Mouse (Mus musculus) lung, postnatal 25 days (tissue): ENCODE data around the gene Ipo5.

ENCODE experiments used
- DNase-seq: peaks from one replicate; pipeline ENCODE4 v3.0.0; 2022; ENCODE audit warnings: low spot score

The Ipo5 gene

DNA sequence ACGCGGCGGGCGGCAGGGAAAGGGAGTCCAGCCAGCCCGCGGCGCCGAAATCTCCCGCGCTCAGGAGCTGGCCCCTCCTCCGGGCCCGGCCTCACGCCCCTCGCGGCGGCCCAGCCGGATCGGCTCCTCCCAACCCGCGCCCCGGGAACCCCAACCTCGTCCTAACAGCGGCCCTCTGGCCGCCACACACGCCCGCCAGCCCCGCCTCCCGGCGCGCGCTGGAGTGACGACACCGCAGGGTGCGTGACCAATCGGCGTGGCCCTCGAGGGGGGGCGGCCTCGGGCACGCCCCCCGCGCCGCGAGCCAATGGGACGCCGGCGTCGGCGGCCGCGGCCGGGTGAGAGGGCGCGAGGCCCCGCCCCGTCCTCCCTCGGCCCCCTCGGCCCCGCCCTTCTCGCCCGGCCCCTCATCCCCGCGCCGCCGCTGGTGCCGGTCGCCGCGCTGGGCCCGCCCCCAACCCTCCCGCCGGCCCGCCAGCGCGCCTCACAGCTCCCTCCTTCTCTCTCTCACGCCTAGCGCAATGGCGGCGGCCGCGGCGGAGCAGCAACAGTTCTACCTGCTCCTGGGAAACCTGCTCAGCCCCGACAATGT lies at the start of gene Ipo5:
Gene Ipo5 (plus strand): TSS at position 492 of the 592 bp plus-strand sequence.
- DNase-seq, result peak; percentile 96

GRCm38 (mm10) chr14:120863205-120863604 lies 47.8 kb upstream of the Ipo5 start:
- DNase-seq, result no peak

DNA sequence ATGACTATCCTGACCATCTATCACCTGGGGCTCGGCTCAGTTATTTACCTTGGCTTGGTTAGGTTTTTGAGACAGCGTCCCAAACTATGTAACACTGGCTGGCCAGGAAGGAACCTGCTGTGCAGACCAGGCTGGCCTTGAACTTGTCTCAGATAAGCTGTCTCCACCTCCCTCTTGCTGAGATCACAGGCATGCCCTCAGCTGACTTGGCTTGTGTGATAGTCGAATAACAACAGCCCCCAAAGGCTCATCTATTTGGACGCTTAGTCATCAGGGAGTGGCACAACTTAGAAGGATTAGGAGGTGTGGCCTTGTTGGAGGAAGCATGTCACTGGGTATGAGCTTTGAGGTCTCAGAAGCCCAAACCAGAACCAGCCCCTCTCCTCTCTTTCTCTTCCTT lies 46.1 kb upstream of the Ipo5 start:
- DNase-seq, result no peak

DNA sequence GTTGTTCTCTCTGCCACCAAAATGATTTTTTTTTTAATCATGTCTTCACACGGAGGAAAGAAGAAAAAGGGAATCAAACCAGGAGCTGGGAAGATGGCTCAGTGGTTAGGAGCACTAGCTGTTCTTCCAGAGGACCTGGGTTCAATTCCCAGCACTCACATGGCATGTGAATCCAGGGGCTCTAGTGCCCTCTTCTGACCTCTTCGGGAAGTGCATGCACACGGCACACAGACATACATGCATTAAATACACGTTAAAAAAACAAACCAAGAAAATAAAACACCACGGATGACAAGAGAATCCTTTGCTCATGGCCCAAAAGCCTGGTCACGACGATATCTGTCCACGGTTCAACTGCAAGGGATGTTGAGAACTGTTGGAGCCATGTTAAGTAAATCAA lies 44.5 kb upstream of the Ipo5 start:
- DNase-seq, result no peak

DNA sequence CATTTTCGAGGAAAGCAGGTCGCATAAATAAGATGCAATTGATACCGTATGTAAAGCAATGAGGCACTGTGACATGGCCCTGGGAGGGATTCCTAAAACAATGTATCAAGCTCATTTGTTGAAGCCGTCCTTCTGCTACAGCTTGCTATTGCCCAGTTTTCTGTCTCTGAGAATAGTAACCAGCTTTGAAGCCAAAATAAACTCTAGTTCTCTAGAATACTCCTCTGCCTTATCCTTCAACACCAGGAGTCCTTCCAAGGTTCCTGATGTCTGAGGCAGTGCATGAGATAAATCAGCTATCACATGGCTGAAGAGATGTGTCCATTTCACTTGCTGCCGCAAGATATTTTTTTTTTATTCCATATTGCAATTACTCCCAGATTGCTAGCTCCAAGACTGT lies 43.9 kb upstream of the Ipo5 start:
- DNase-seq, result no peak

DNA sequence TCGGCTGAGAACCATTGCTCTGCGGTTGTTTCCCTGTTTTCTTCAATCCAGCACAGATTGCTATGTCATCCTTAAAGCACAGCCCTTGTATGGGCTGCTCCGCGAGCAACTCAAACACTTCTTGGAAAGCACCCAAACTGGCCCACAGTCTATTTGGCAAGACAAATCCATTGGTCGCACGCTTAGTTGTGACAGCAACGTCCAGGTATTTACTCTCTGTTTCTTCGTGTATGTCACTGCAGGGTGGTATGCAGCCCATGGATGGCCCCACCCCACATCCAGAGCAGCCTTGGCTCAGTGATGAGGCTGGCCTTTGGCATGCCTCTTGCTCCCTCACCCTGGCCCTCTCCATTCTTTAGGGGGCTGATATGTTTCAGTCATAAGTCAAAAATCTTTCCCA lies 42.5 kb upstream of the Ipo5 start:
- peak; percentile 45 for DNase-seq

DNA sequence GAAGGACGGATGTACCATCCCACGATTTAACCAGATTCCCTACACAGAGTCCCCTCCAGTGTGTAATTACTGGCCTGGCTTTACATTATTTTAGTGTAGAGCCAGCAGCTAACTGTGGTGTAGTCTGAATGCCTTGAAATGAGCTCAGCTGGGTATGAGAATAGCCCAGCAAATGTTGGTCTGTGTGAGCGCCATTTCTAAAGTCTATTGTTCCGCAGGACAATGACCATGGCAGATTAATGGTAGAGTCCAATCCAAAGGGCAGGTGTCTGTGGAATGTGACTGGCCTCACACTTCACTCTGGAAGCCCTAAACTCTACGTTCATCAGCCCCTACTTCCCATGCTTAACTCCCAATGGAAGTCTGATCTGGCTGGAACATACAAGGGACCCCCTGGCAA lies 40.3 kb upstream of the Ipo5 start:
- DNase-seq, result no peak

- no peak for DNase-seq
These were observed 36.6 kb upstream of the Ipo5 start for GRCm38 (mm10) chr14:120874397-120874796.

DNA sequence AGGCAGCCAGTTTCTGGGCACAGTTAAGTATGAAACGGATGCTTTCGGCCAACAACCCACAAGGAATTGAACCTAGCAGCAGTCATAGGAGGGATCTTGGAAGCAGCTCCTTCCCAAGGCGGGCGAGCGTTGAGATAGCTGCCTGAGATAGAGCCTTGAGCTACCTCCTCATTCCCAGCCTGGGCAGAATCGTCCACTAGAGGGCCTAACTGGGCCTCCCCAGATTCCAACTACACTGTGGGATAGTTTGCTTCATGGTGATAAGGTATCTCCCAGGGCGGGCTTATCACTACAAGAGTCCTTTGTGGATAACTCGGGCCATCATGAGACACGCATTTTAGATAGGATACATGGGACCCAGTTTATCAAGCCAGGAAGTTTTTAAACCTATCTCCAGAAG lies 35.9 kb upstream of the Ipo5 start:
- no peak for DNase-seq

DNA sequence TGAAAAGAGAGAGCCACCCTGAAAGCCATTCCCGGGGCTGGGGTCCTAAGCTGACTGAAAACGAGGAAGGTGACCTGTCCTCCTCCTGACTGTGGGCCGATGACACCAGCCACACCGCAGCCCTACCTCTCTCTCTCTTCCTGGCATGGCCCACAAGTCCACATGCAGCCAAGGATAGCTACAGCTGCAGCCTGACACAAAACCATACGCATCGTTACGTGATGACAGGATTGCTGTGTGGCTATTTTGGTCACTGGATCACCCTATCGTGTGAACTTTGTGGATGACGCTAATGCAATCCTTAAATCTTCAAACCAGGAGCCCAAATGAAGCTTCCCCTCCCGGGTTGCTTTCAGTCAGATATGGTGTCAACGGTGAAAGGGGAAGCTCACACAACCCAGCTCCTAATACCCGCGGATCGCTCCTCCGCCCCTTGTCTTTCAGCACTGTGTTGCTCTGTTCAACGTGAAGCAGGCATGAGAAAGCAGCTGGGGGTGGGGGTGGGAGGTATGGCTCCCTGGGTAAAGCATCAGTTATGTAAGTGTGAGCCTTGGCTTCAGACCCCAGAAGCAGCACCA lies 35.1 kb upstream of the Ipo5 start:
- DNase-seq, result no peak

- DNase-seq, result no peak
These were observed 33.9 kb upstream of the Ipo5 start for GRCm38 (mm10) chr14:120877147-120877546.

GRCm38 (mm10) chr14:120879026-120879425 lies 32.0 kb upstream of the Ipo5 start:
- DNase-seq, result no peak

- no peak for DNase-seq
These were observed 30.4 kb upstream of the Ipo5 start for GRCm38 (mm10) chr14:120880601-120881000.

DNA sequence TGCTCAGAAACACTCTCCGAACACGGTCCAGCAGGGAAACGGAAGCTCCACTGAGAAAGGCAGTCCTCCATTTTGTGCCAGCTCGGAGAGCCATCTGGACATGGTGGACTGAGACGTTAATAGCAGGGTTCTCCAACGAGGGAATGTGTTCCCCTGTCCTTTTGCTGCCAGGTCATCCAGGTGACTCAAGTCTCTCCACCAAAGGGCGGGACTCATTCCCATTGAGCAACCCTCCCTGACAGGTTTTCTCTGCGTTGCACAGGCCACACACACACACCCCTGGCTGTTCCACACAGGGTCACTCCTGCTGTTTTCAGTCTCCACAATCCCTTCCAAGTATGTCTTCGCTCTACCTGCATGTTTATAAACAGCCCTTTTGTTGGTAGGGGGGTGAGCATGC lies 30.0 kb upstream of the Ipo5 start:
- no peak for DNase-seq

DNA sequence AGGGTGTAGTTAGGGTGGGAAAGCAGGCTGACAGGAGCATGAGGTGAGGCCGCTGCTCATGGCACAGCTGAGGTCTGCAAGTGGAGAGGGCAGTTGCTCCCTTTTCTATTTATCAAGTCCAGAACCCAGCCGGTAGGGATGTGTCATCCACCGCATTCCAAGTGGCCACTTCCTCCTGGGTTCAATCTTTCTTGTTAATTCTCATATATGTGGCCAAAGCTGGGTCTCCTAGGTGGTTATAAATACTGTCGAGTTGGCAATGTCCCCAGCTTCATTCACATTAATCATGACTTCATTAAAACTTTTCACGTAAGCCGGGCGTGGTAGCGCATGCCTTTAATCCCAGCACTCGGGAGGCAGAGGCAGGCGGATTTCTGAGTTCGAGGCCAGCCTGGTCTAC lies 22.3 kb upstream of the Ipo5 start:
- DNase-seq, result no peak

DNA sequence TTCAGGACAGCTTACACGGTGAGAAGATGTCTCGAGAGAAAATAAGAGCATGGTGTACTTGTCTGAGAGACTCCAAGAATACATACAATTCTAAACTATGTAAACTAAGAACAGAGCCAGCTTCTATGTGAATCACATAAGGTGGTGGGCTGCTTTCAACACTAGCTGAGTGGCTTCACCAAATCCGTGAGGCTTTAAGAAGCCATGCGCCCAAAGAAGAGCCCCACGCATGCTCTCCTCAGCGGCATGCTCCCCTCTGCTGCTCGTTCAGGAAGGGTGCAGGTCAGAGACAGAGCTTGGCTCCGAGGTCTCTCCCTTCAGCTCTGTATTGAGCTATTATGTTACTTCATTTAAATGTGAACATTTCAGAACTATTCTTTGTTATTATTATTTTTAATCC lies 18.7 kb upstream of the Ipo5 start:
- no peak for DNase-seq

DNA sequence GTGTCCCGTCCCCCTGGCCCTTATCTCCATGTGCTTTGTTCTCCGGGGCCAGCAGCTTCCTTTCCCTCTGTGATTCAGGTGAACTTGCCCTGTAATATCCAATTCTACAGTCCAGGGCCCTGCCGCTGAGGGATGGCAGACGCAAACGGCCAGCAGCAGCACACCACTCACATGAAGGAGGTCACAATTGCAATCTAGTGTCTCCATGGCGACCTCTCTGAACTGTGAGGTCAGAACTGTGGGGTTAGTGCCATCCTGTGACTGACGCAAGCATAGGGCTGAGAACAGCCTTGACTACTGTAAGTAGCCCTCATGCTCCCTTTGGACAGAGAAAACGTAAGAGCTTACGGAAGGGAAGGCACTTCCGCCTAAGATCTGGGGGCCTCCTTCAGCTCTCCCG lies 14.4 kb upstream of the Ipo5 start:
- DNase-seq, result no peak

- no peak for DNase-seq
These were observed 12.1 kb upstream of the Ipo5 start for GRCm38 (mm10) chr14:120898876-120899275.

- DNase-seq, result no peak
These were observed 1.6 kb upstream of the Ipo5 start for GRCm38 (mm10) chr14:120909396-120909795.

- DNase-seq, result peak; percentile 15
These were observed 704 bp upstream of the Ipo5 start for GRCm38 (mm10) chr14:120910320-120910719.

- peak; percentile 8 for DNase-seq
These were observed 421 bp downstream of the Ipo5 start for GRCm38 (mm10) chr14:120911388-120911901.

- DNase-seq, result no peak
These were observed 1.2 kb downstream of the Ipo5 start for GRCm38 (mm10) chr14:120912090-120912710.

GRCm38 (mm10) chr14:120912916-120913315 lies 1.9 kb downstream of the Ipo5 start:
- DNase-seq, result no peak

- DNase-seq, result no peak
These were observed 10.8 kb downstream of the Ipo5 start for GRCm38 (mm10) chr14:120921805-120922204.
